Mouse (Mus musculus) mesoderm, embryonic 11.5 days (tissue): Measurements from ENCODE around the gene Nudt16l1.
A peak's percentile ranks its signal among the peaks of the same experiment; 100 is the strongest.

Experiments
- DNase-seq: peaks from one replicate; pipeline ENCODE4 v3.0.0-alpha.2; 2012; ENCODE audit warnings: low read depth, low spot score

Nudt16l1 gene

GRCm38 (mm10) chr16:4913783-4914735 is 24.5 kb upstream of the Nudt16l1 start:
- DNase-seq: peak; percentile 88

GRCm38 (mm10) chr16:4915931-4916330 is 22.6 kb upstream of the Nudt16l1 start:
- DNase-seq: no peak

GRCm38 (mm10) chr16:4916608-4917007 is 22.0 kb upstream of the Nudt16l1 start:
- DNase-seq: no peak

GRCm38 (mm10) chr16:4920556-4920955 is 18.0 kb upstream of the Nudt16l1 start:
- DNase-seq: no peak

- no peak for DNase-seq
Measured at GRCm38 (mm10) chr16:4922481-4922880, 16.1 kb upstream of the Nudt16l1 start.

- no peak for DNase-seq
Measured at GRCm38 (mm10) chr16:4923996-4924395, 14.6 kb upstream of the Nudt16l1 start.

- DNase-seq: no peak
Measured at GRCm38 (mm10) chr16:4927967-4928366, 10.6 kb upstream of the Nudt16l1 start.

GRCm38 (mm10) chr16:4928474-4928873 is 10.1 kb upstream of the Nudt16l1 start:
- no peak for DNase-seq

GRCm38 (mm10) chr16:4932429-4932828 is 6.1 kb upstream of the Nudt16l1 start:
- no peak for DNase-seq

- no peak for DNase-seq
Measured at GRCm38 (mm10) chr16:4935430-4935829, 3.1 kb upstream of the Nudt16l1 start.

- DNase-seq: no peak
Measured at GRCm38 (mm10) chr16:4935931-4936703, 2.4 kb upstream of the Nudt16l1 start.

GRCm38 (mm10) chr16:4937351-4938190 is 990 bp upstream of the Nudt16l1 start:
- DNase-seq: no peak

GRCm38 (mm10) chr16:4938989-4939388 is 428 bp downstream of the Nudt16l1 start:
- DNase-seq: peak; percentile 96

GRCm38 (mm10) chr16:4939412-4939811 is 851 bp downstream of the Nudt16l1 start:
- DNase-seq: peak; percentile 24

- no peak for DNase-seq
Measured at GRCm38 (mm10) chr16:4940311-4940850, 1.8 kb downstream of the Nudt16l1 start.

- DNase-seq: no peak
Measured at GRCm38 (mm10) chr16:4941016-4941415, 2.5 kb downstream of the Nudt16l1 start.

GRCm38 (mm10) chr16:4942868-4943267 is 4.3 kb downstream of the Nudt16l1 start:
- DNase-seq: no peak

GRCm38 (mm10) chr16:4943431-4943830 is 4.9 kb downstream of the Nudt16l1 start:
- no peak for DNase-seq

GRCm38 (mm10) chr16:4945415-4945814 is 6.9 kb downstream of the Nudt16l1 start:
- no peak for DNase-seq

GRCm38 (mm10) chr16:4946155-4946554 is 7.6 kb downstream of the Nudt16l1 start:
- no peak for DNase-seq

GRCm38 (mm10) chr16:4947378-4947777 is 8.8 kb downstream of the Nudt16l1 start:
- no peak for DNase-seq
